Mouse (Mus musculus): ENCODE measurements at regions not wholly inside any gene's neighbourhood (a gene's known extent, or its start where the extent isn't known, plus 50 kb on each side); places are given as distances from the start of the nearest gene placed in this dataset.

- Histone ChIP-seq H3K27ac (no peak overlapping the region), H3K27me3 (replicated peaks) (no peaks in the 10 kb centered on the region), H3K36me3 (no peaks in the 10 kb centered on the region), H3K9ac (no peak overlapping the region), H3K4me1 (no peaks in the 10 kb centered on the region), H3K9me3 (no peaks in the 10 kb centered on the region), H3K4me3 (no peak overlapping the region), H3K4me2 (replicated peaks) (no peak overlapping the region)
- 91% methylated on average over 4 of the region's 4 CpGs for WGBS
- no peak for ATAC-seq (ENCODE audit: low FRiP score, low read depth)
These were observed 57.4 kb upstream of the Parp8 start for GRCm38 (mm10) chr13:117082758-117083157.

DNA sequence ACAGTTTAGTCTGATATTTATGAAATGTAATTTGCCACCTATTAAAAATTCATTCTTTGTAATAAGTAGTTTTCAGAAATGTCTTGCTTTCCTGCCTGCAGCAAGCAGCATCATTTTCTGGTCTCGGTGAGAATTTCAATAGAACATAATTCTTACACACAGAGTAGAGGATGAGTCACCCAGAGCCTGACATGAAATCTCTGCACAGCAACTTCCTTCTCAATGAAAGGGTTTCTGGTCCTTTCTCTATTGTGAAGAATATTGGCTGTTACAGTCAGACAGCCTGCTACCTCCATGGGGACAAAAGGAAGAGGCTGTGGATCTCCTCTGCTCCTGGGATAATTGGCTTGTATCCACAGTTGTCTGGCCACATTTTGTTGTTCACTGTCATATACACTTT, 54.0 kb upstream of the Parp8 start:
- Histone ChIP-seq H3K9me3 (no peaks in the 10 kb centered on the region), H3K4me1 (no peaks in the 10 kb centered on the region), H3K9ac (no peak overlapping the region), H3K27ac (no peak overlapping the region), H3K36me3 (no peaks in the 10 kb centered on the region), H3K4me2 (replicated peaks) (no peak overlapping the region), H3K27me3 (replicated peaks) (no peaks in the 10 kb centered on the region), H3K4me3 (no peak overlapping the region)
- ATAC-seq (ENCODE audit: low FRiP score, low read depth): no peak
- WGBS: 91% methylated on average over 1 of the region's 1 CpGs
